Mouse (Mus musculus): Measurements from ENCODE around the gene Slxl1. TPM values are rescaled to one million over a fixed set of nuclear protein-coding genes. Genes with fewer than 3 reads are reported as not detected.
"Not testable (repeated sequence)": the region's sequence is repeated elsewhere in the genome, so short reads cannot be mapped to it uniquely, and the experiment has no call there.

Slxl1 gene
- polyA plus RNA-seq (2015; fragmentation: Nextera tagmentation; extraction: Ambion mirVana) = not detected in 2 replicates

DNA sequence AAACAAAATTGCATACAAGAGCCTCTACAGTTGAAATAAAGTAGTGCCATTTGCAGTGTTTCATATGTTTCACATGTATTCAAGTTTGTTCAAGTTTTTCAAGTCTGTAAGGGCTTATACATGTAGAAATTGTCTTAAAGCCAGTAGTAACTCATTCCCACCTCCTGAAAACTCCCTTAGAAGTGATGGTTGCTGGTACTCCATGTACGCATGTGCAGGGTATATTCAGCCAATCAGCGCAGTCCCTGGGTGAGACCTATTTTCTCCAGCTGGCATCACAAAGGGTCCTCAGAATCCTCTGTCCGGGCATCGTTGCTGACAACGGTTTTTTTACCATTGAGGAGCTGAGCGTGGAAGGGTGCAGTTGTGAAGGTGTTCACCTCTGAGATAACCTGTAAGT is at the start of gene Slxl1:
Gene Slxl1 (plus strand): TSS at position 301 of the 400 bp plus-strand sequence.
- not testable (repeated sequence) for H3K4me3 ChIP-seq (ENCODE audit: low read length); H3K4me2 ChIP-seq (replicated peaks; ENCODE audit: low read depth, low read length); ATAC-seq (ENCODE audit: low FRiP score, low TSS enrichment); H3K4me1 ChIP-seq (ENCODE audit: insufficient read depth, low read length); H3K9ac ChIP-seq (replicated peaks; ENCODE audit: low read length); H3K36me3 ChIP-seq (ENCODE audit: insufficient read depth, low read length); H3K27me3 ChIP-seq (ENCODE audit: insufficient read depth, low read length); H3K9me3 ChIP-seq (ENCODE audit: low read length); H3K27ac ChIP-seq (ENCODE audit: low read length)
- WGBS = no CpG with 5 or more reads among the region's 6 CpGs
